20 mouse cellular contexts compared by ENCODE assay signal in genomic region chr8:126006310-126006990, GRCm38 (mm10). TPM values are rescaled to one million over a fixed set of nuclear protein-coding genes. Genes with fewer than 3 reads are reported as not detected.
DNase-seq lines count a peak whose midpoint lies in the region; ATAC-seq lines count a peak whose summit lies in the region.
"Had no signal": no experiment of that assay in that cellular context is flagged by ENCODE, and none has a peak within 500 bp of the region (broad histone marks: within the 10 kb centered on the region; RNA-seq: fewer than 3 reads in every experiment).

No protein-coding gene starts in this region.

- no peaks in the 10 kb centered on the region for H3K4me1 ChIP-seq in embryonic facial prominence, embryonic 14.5 days (ENCODE audit: control insufficient read depth, insufficient read depth, low read length)
- H3K4me1 ChIP-seq: liver, embryonic 15.5 days; midbrain, embryonic 12.5 days had no signal

- H3K36me3 ChIP-seq in embryonic facial prominence, embryonic 14.5 days (ENCODE audit: control insufficient read depth, insufficient read depth, low read length) = no peaks in the 10 kb centered on the region
- H3K36me3 ChIP-seq: heart, embryonic 12.5 days; liver, embryonic 15.5 days; midbrain, embryonic 12.5 days had no signal

- no peak for DNase-seq in frontal cortex, postnatal 14 days (ENCODE audit: low spot score in 2 of 2)
- peak; percentile 72 for DNase-seq in left cerebral cortex, postnatal 4 days
- DNase-seq in left cerebral cortex, postnatal 14 days (ENCODE audit: low spot score in 2 of 2) = no peak
- DNase-seq in cerebellum, adult 11-12 months = peak; percentile 96
- peak; percentile 25 for DNase-seq in embryonic facial prominence, embryonic 14.5 days (ENCODE audit: low spot score)
- DNase-seq in thymus, postnatal 0 days (ENCODE audit: low spot score) = no peak
- DNase-seq: adrenal gland, postnatal 10 days; B cell, adult 2 months; gastrocnemius, postnatal 25 days; kidney, adult 11 months; kidney, postnatal 25 days; lung, postnatal 36 days; thymus, postnatal 4 days had no signal

- no peak overlapping the region for H3K4me2 ChIP-seq in embryonic facial prominence, embryonic 14.5 days (ENCODE audit: low read depth, low read length)
- H3K4me2 ChIP-seq: heart, embryonic 12.5 days; liver, embryonic 15.5 days; midbrain, embryonic 12.5 days had no signal

- H3K9ac ChIP-seq in embryonic facial prominence, embryonic 14.5 days (ENCODE audit: low read depth, low read length) = no peak overlapping the region
- H3K9ac ChIP-seq: heart, embryonic 12.5 days; liver, embryonic 15.5 days; midbrain, embryonic 12.5 days had no signal

- no peaks in the 10 kb centered on the region for H3K27me3 ChIP-seq in embryonic facial prominence, embryonic 14.5 days (replicated peaks; ENCODE audit: control insufficient read depth, insufficient read depth, low read length)
- H3K27me3 ChIP-seq: liver, embryonic 15.5 days; midbrain, embryonic 12.5 days had no signal

- intact Hi-C loops in left cerebral cortex, postnatal 4 days (cut with DNase I) = no loop called here
- intact Hi-C loops in left cerebral cortex, postnatal 14 days (cut with DNase I) = no loop called here

- H3K9me3 ChIP-seq in embryonic facial prominence, embryonic 14.5 days (ENCODE audit: control insufficient read depth, low read length) = no peaks in the 10 kb centered on the region
- H3K9me3 ChIP-seq: heart, embryonic 12.5 days; liver, embryonic 15.5 days; midbrain, embryonic 12.5 days had no signal

- 70% methylated on average over 11 of the region's 11 CpGs for WGBS in embryonic facial prominence, embryonic 14.5 days

- H3K4me3 ChIP-seq in embryonic facial prominence, embryonic 14.5 days (ENCODE audit: low read depth, low read length) = no peak overlapping the region
- H3K4me3 ChIP-seq: heart, embryonic 12.5 days; liver, embryonic 15.5 days; midbrain, embryonic 12.5 days; myocyte had no signal

- H3K27ac ChIP-seq in embryonic facial prominence, embryonic 14.5 days (replicated peaks; ENCODE audit: low read depth, low read length) = no peak overlapping the region
- H3K27ac ChIP-seq: liver, embryonic 15.5 days; midbrain, embryonic 12.5 days had no signal

- peak; percentile 70 for ATAC-seq in frontal cortex, adult (ENCODE audit: low TSS enrichment)
- peak; percentile 44; the same call in 1 of the 2 replicates for ATAC-seq in embryonic facial prominence, embryonic 14.5 days (ENCODE audit: low read depth)
- ATAC-seq: forebrain, embryonic 14.5 days had no signal

RNA-seq across cellular contexts. Expression of gene Kcnk1, which starts 11.5 kb away (rescaled TPM):
- 10 to 100 TPM; 25.1 to 26.1 TPM for total RNA-seq in left cerebral cortex, postnatal 4 days (2021)
- total RNA-seq in left cerebral cortex, postnatal 14 days (2021) = 10 to 100 TPM; 82.4 to 82.7 TPM
- polyA plus RNA-seq in embryonic facial prominence, embryonic 14.5 days (2014; fragmentation: Nextera tagmentation; extraction: Ambion mirVana) = 25.1 and 27.3 TPM in 2 replicates
- 1.5 and 1.9 TPM in 2 replicates for polyA plus RNA-seq in thymus, postnatal 0 days (2015; fragmentation: Nextera tagmentation; extraction: Ambion mirVana)
- total RNA-seq: hematopoietic stem cell, adult 5-6 weeks had no signal
- polyA plus RNA-seq: myocyte had no signal

Comparison
In these comparisons a context has a peak if more than half of its experiments do, and no peak if none do; other contexts are left out.
1. DNase-seq: peak in left cerebral cortex, postnatal 4 days (single experiment), cerebellum, adult 11-12 months (single experiment) and embryonic facial prominence, embryonic 14.5 days (single experiment); none in frontal cortex, postnatal 14 days (0 of 2), left cerebral cortex, postnatal 14 days (0 of 2) and thymus, postnatal 0 days (single experiment).